Mouse (Mus musculus) activated CD4-positive, CD25-positive, alpha-beta regulatory T cell (primary cell): ENCODE data around the gene Vmn1r61. TPM values are rescaled to one million over a fixed set of nuclear protein-coding genes. Genes with fewer than 3 reads are reported as not detected.

Source experiments
- polyA plus RNA-seq, 2 experiments: library from polyadenylated mRNA; unstranded; fragments of 100-300 nt; shearing (Covaris generic); gene quantifications; one replicate each; pipeline ENCODE4 v1.2.1; 2017

Gene Vmn1r61
- polyA plus RNA-seq = under 1 TPM in 1 of 2 experiments, not detected in 1; 0.02 TPM

GRCm38 (mm10) chr7:5613195-5613594 lies at the start of gene Vmn1r61:
Gene Vmn1r61, minus strand, starts transcription at chr7:5613295.

Other genes with a start within 250 kb of the Vmn1r61 start
- gene Vmn1r58, start 199.9 kb downstream of the Vmn1r61 start, polyA plus RNA-seq = under 1 TPM; 0.01 to 0.06 TPM
- not detected for gene Vmn1r59, start 156.5 kb downstream of the Vmn1r61 start, polyA plus RNA-seq
- under 1 TPM in 1 of 2 experiments, not detected in 1; 0.04 TPM for gene Vmn2r28, start 119.3 kb downstream of the Vmn1r61 start, polyA plus RNA-seq
- gene Vmn1r60, start 66.0 kb downstream of the Vmn1r61 start, polyA plus RNA-seq = under 1 TPM; 0.04 to 0.06 TPM
- under 1 TPM; 0.36 to 0.64 TPM for gene Vmn1r62, start 60.3 kb upstream of the Vmn1r61 start, polyA plus RNA-seq
- gene Vmn1r63, start 192.2 kb upstream of the Vmn1r61 start, polyA plus RNA-seq = not detected